Mouse (Mus musculus) cerebellum, postnatal 25 days (tissue): ENCODE data around the gene Ube2q2.
"Not testable (repeated sequence)": the region's sequence is repeated elsewhere in the genome, so short reads cannot be mapped to it uniquely, and the experiment has no call there.

Source experiments
- DNase-seq, 2 experiments: peaks; one replicate each; pipeline ENCODE4 v3.0.0; 2021; ENCODE audit warnings: mixed read lengths in 2 of 2

Ube2q2 gene

DNA sequence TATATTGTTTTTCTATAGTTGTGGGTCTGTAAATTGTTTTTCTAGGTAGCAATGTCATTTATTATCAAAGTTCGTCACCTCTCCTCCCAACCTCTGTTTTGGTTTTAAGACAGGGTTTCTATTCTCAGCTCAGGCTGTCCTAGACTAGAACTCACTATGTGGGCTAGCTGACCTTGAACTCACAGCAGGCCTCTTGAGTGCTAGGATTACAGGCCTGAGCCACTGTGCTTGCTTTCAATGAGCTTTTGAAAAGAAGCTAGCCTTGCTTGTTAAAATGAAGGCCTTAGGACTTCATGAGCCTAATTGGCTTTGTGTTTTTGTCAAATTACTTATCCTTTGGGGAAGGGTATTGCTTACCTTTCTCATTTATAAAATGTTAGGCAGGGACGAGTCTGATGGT lies 25.6 kb downstream of the Ube2q2 start:
- DNase-seq, result no peak

DNA sequence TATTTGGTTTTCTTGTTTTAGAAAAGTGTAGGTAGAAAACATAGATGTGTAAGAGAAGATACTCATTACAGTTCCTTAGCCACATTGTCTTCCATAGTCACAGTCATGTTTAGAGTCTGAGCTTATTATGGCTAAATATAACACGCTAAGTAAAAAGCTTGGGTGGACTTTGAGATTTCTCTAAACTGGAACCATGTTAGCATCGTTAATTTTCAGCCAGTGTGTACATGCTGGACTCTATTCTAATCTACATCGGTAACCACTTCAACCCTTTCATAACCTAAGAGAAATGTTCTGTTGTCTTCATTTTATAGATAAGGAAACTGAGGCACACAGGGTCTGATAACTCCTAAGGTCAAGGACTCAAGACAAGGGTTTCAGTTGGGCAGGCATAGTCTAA lies 47.2 kb downstream of the Ube2q2 start:
- no peak for DNase-seq

DNA sequence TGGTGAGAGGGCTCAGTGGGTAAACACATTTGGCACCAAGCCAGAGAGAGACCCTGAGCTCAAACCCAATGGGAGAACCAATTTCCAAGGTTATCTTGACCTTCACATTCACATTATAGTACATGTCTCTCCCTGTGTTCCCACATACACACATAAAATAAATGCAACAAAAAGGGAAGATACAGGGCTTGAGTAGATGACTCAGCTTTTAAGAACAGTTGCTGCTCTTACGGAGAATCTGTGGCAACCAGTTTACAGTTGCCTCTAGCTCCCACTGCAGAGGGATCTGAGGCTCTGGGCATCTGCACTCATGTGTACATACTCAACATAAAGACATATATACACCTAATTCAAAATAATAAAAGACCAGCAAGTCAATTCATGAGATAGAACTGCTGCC lies 49.6 kb downstream of the Ube2q2 start:
- no peak for DNase-seq

DNA sequence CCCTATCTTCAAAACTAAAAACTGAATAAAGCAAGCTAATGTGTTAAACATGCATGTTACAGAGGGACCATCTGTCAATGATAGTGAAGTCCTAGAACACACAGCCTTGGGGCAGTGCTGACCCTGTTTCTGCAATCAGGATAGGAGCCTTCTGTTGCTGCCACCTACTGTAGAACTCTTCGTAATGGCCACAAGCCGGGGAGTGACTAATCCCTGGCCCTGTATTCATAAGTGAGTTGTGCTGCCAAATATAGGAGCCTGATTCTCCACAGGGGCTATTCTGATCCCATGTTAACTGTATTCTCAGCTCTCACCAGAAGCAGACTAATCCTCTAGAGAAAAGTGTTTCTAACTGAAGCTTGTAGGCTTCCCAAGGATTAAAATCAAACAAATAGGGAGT lies 50.7 kb downstream of the Ube2q2 start:
- peak; percentile 67 to 76 for DNase-seq

DNA sequence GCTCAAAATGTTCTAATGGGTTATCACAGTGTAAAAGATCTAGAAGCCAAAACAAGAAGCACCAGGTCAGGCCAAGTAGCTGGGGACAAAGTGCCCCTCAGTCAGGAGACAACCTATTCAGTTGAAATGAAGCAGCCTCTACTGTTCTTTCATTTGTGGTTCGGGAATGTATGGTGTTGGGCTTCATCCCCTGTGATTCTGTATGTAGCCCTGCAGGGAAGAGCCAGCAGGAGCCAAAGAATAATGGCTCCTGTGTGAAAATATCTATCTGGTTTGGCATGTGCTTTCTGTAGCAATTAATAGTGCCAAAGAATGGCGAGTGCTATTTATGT lies 59.8 kb downstream of the Ube2q2 start:
- DNase-seq, result peak in 1 of 2 experiments; percentile 25

DNA sequence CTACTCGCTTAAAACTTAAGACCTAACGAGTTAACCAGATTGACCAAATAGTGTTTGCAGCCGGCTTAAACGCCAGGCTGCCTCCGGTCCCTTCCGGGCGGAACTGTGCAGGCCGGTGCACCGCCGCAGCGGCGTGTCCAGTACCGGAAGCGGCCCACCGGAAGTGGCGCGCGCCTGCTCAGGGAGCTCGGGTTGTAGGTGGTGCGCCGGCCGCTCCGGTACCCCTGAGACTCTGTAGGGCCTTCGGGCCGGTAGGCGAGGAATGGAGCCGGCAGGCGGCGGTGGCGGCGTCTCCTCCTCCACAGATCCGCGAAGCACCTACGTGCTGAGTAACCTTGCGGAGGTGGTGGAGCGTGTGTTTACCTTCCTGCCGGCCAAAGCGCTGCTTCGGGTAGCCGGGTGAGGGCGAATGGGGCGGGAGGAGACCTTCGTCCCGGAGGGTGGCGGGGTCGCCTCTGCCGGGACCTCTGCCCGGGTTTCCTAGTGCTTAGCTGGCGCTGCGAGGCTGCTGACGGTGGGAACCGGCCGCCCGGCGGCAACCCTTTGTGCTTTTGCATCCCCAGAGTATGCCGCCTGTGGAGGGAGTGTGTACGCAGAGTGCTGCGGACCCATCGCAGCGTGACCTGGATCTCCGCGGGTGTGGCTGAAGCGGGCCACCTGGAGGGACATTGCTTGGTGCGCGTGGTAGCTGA lies 60.3 kb downstream of the Ube2q2 start, which contains the start of gene Fbxo22:
Gene Fbxo22 (plus strand): TSS at position 136 of the 692 bp plus-strand sequence.
- DNase-seq, result peak; percentile 91 to 95

DNA sequence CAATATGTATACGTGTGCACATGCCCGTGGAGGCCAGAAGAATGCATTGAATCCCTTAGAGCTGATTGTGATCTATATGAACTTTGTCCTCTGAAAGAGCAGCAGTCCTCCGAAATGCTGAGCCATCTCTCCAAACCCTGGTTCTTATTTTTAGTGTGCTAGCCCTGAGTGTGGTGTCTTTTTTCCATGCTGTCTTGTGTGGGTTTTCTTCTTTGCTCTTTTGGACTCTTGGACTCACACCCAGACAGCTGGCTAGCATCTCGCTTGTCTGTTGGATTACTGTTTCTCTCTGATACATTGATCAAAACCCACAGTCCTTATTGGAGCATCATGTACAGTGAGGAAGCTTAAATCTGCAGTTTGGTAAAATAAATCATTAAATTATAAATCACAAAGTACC lies 63.0 kb downstream of the Ube2q2 start:
- no peak for DNase-seq

DNA sequence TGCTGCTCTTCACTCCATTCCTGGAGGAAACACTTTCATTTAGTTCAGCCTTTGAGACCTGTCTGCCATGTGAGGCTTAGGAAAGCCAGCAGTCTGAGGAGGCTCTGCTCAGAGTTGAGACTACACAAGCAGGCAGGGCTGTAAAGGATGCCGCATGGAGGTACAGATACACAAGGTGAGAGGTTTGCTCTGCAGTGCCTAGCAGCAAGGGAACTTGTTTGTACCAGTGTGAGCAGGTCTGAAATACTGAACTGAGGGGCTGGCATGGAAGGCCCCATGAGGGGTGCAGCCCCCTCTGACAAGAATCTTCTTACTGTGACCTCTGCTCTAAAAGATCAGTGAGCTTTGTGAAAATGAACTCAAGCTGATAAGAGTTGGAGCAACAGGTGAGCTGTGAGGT lies 64.7 kb downstream of the Ube2q2 start:
- no peak for DNase-seq

DNA sequence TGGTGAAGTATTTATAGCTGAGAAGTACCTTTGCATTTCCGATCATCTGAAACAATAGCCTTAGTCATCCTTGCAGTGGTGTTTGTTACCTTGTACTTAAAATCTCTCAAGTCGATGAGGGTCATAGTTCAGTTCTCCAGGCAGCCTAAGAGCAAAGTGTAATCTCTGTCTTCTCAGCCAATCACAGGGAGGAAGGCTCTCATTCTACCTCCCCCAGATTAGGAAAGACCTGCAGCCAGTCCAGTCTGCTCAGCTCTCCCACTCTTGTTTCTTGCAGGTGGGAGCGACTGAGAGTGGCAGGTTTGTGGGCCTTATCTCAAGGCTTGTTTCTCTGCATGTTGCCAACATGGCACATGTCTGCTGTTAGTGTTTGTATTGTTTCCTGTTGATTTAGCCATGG lies 66.4 kb downstream of the Ube2q2 start:
- no peak for DNase-seq

DNA sequence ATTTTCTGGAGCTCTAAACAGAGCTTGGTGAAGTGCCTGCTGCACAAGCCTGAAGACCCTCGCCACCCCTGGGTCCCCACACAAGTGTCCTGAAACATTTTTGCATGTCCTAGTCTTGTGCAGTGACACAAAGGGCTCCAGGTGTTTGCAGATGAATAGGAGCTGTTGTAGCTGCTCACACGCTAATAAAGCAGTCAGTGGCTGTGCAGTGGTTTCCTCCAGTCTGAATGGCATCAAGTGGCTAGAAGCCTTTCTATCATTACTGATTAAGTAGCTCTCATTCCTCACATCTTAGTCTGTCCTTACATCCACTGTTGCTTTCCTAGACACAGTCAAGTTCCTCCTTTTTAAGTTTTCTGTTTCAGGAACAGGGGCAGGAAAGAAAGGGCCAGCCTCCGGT lies 67.0 kb downstream of the Ube2q2 start:
- DNase-seq, result no peak

DNA sequence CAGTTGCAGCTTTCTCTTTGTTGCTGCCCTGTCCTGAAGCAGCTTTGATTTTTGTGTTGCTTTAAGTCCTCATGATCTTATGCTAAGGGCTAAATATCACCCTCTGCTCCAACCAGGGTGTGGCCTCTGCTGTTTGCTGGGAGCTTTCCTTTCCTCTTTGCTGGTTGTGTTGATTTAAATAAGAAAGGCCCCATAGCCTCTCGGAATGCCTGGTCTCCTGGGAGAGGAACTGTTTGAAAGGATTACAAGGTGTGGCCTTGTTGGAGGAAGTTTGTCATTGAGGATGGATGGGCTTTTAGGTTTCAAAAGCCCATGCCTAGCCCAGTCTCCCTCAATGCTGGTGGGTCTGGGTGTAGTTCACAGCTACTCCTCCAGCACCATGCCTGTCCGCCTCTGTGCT lies 67.4 kb downstream of the Ube2q2 start:
- no peak for DNase-seq

DNA sequence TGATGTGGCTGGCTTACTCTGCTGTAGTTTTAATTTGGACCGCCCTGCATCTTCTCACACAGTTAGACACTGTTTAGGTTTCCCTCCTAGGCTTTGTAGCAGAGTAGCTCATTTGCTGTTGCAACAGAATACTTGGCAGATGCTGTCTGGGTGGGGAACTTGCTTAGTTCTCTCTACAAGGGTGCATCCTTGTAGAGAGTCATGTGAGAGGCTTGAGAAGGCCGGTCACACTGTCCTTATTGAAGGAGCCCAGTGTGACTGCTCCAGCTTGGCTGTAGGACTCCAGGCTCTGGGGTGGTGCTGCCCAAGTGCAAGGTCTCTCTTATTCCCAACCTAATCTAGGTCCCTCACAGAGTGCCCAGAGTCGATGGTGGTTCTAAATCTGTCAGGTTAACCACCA lies 68.7 kb downstream of the Ube2q2 start:
- DNase-seq, result no peak

DNA sequence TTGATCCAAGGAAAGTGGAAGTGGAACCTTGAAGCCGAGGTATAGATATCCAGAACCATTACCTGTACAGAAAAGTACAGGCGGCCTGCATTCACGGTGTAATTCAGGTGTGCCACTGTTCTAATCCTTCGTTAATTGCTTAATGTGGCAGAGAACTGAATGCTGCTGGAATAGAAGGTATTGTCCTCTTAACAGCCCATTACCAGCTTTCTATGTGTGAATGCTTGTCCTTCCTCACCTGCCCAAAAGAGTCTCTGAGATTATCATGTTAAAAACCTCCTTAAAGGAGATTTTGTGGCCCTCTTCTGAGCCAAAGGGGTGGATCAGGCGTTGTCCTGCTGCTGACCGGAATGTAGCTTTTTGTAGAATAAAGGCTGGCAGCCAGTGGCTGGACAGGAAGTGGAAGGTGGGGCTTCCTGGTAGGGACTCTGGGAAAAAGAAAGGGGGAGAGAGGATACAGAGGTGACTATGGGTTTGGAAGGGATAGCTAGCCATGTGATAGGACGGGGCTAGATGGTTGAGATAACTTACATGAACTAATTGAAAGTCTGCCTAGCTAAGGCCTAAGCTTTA lies 76.6 kb downstream of the Ube2q2 start:
- no peak for DNase-seq

DNA sequence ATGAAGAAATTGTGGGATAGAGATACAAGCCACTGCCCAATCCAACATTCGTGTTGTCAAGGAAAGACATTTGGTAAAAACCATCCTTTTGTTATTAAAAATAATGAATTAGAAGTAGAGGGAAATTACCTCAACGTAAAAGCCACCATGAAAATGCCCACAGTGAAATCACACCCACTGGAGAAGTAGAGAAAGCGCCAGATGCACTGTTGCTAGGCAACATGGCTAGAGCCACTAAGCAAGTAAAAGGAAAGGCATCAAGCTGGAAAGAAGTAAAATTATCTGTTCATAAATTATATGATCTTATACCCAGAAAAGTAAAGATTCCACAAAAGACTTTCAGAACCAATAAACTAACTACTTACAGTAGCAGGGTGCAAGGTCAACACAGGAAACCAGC lies 77.6 kb downstream of the Ube2q2 start:
- DNase-seq, result no peak

DNA sequence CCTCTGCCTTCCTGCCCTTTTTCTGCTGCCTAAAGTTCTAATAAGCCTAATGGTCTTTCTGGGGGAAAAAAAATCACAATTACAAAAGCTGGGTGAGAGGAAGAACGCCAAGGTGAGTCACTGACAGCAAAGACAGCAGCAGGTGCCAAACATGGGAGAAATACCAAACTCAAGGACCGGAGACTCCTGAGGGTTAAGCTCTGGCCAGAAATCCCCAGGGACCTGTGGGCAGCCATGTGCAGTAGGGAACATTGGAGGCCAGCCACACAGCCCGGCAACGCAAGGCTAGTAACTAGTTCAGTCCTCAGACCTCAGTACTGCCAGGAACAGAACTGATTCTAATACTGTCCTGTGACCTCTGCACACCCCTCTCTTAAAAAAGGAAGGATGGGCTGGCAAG lies 79.5 kb downstream of the Ube2q2 start:
- peak in 1 of 2 experiments; percentile 27 for DNase-seq

DNA sequence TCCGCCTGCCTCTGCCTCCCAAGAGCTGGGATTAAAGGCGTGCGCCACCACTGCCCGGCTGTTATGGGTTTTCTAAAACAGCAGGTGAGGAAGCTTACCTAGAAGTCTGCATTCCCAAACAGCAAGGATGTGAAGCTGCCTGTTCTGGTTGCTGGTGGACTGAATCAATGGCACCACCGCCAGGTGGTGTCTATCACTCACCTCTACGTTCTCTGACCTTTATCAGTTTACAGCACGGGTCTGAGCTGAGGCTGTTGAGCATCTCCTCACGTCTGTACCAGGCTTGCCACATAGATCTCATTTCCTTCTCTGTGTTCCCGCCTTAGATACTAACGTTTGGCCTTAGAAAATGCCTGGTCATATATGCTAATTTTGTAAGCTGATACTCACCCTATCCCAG lies 80.4 kb downstream of the Ube2q2 start:
- DNase-seq, result no peak

DNA sequence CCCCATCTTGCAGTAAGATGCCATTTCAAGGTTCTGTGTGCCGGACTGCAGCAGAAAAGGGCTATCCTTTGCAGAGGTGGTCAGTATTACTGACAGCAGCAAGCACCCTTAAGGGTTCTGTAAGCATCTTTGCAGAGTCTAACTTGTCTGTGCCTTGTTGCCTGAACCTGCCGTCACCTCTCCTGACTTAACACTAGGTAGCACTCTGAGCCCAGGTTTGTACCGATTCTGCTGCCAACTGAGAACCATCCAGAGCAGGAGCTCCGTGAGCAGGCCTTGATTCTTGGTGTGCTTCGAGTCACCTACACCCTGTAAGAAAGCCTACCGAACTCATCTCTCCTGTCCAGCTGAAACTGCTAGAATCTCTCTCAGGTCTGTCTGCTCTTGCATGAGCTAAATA lies 82.9 kb downstream of the Ube2q2 start:
- peak; percentile 51 to 73 for DNase-seq

DNA sequence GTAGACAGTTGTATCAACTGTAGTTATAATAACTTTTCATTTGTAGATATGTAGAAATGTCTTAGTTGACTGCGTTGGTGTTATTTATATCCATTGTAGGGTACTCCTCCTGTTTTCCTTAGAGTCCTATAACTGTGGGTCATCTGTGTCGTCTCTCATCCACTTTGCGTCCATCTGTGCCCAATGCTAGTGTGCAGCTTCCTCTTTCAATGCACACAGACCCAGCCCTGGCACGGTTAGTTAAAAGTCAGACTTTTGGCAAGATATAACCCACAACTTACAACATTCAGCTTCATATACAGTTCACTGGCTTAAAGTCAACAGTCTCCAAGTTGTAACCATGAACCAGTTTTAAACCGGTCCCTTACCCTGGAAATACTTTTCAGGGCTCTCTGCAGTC lies 83.5 kb downstream of the Ube2q2 start:
- no peak for DNase-seq

DNA sequence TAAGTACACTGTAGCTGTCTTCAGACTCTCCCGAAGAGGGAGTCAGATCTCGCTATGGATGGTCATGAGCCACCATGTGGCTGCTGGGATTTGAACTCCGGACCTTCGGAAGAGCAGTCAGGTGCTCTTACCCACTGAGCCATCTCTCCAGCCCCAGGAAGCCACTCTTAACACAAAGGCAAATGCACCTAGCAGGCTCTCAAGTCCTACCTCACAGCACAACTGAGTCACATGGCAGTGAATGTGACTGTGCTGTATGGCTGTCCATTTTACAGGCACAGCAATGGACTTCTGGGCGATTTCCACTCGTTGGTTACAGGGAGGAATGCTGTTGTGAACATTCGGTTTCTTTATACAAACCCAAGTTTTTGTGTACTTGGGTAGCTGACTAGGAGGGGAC lies 83.9 kb downstream of the Ube2q2 start:
- DNase-seq, result no peak

DNA sequence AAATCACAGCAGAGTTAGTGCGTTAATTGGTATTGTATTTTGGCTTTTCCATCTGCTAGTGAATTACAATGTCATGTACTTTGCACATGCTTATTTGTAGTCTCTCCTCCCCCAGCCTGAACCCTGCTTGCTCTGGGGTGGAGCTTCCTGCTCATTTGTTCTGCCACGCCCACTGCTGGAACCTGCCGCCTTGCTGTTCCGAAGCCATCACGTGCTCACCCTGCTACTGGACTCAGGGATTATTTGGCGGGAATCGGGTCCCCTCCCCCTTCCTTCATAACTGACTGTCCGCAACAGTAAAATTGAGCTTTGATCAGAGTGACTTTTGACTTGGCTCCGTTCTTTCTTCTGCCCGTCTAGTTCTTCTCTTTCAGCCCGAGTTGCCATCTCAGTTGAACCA lies 84.4 kb downstream of the Ube2q2 start:
- not testable (repeated sequence) for DNase-seq

DNA sequence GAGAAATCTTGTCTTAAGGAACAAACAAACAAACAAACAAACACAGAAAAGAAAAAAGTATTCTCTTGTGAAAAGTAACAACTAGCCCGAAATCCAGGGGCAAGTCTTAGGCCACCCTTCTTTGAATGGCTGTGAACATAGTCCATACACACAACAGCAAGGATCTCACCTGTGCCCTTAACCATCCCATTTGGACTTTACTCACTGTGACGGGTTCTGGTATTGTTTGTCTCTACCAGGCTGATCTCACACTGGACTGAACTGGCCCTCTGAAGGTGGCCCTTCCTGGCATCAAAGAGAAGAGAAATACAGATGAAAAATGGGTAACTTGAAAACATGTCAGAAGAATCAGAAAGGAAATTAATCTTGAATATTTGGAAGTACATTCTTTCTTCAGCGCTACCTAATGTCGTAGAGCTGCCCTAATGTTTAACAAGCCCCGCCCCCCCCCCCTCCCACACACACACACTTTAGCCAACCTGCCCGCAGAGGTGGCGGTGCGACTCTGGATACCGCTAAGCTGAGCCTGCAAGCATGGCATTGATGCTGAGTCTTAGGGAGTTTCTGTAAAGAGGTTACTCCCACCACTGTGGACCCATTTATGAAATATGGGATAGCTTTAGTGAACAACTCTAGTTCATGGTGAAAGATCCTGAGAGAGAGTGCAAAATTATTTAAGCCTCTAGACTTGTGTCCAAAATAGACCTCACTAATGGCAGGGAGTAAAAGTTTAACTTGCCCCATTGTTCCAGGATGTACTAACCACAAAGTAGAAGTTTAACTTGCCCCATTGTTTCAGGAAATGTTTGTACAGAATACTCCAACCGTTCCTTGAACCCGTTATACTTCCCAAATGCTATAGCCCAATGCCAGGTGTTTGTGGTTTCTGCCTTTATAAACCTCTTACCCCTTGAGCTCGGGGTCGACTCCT lies 87.8 kb downstream of the Ube2q2 start:
- no peak for DNase-seq

DNA sequence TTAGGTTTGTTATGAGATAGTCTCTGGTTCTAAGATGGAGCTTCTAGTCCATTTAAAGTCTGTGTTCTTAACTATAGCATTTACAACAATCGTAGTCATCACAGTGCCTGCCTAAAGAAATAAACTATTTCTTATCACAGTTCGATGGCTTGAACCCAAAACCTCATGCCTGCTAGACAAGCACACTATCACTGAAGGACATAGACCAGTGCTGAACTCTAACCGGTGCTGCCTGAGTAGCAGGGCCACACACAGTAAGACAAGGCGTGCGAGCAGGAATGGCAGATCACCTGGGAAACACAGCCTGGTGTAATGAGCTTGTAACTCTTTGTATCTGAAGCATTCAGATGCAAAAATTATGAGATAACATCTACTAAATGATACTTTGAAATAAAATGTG lies 92.2 kb downstream of the Ube2q2 start:
- no peak for DNase-seq

DNA sequence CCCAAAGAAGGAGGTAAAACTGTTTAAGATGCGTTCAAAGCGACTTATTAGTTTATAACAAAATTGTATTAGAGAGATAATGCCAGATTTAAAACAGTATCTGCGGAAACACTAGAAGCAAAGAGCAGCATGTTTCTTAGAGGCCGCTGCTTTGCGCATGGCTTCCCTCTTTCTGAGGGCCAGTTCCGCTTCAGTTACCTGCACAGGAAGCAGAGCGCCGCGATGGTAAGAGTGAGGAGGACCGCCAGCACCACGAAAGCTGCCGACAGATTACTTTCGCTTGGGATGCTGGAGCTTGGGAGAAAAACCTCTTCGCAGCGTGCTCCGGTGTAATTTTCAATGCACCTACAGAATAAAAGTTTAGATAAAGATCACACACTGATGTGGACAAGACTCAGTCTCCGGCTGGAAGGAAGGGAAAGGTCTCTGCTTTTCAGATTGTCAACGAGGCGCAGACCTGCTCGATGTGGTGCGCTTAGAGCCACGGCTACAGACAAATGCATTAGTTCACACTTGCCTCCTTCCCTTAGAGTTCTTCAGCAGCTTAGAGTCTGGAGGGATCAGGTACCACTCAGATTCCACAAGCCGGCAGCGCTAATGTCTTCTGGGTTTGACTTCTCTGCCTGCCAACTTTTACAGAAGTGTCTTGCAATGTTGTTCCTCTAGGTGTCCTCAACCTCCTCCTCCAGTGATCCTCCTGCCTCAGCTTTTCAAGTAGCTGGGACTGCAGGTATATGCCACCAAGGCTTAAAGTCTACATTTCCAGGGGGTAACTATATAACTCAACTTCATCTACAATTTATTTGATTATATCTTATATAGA lies 93.4 kb downstream of the Ube2q2 start:
- DNase-seq, result peak; percentile 26 to 31
